Mouse (Mus musculus) testis, adult 2 months (tissue): ENCODE measurements around the gene Gm29106.

Experiments used
- CTCF ChIP-seq: fragments of 200-500 bp; IDR thresholded peaks from 2 replicates; pipeline ENCODE4 v1.5.1; 2012; ENCODE audit warnings: low read depth, mild to moderate bottlenecking, inconsistent platforms, low read length, moderate library complexity; ENCODE audit not compliant: control insufficient read depth, insufficient read depth, insufficient replicate concordance
- POLR2A ChIP-seq: fragments of 200-500 bp; IDR thresholded peaks from 2 replicates; pipeline ENCODE4 v1.6.1; 2012; ENCODE audit warnings: low read depth, mild to moderate bottlenecking, inconsistent platforms, low read length, moderate library complexity; ENCODE audit not compliant: control insufficient read depth

DNA sequence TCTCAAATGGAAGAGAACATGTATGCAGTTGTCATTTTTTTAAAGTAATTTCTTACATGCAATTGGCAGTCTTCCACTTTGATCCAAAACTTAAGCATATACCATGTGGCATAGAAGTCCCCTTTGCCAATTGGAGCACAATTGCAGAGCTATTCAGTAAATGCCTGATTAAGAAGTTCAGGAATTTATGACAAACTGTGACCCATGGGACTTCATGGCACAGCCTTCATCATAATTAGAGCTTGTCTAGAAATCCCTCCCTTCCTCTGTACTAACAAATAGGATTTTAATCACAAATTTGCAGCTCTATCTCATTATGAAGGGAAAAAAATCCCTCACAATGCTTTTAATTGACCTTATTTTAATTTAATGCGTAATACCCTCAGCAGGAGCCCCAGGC, 59.7 kb downstream of the Gm29106 start:
- no peak for TF ChIP-seq CTCF
- TF ChIP-seq POLR2A, result no peak
